Mouse (Mus musculus): Measurements from ENCODE around the gene Zzz3.

DNA sequence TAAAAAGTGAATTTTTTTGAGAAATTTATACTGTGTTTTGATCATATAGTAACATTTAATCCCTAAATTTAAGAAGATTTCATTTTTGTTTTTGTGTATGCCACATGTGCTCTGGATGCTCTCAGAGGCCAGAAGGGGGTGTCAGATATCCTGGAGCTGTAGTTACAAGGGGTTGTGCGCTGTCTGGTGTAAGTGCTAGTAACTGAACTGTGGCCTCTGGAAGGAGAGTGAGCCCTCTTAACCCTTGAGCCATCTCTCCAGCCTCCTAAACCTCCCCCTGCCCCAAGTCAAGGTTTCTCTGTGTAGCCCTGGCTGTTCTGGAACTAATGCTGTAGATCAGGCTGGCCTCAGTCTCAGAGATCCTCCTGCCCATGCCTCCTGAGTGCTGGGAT, 80.0 kb downstream of the Zzz3 start:
- TF ChIP-seq CTCF (IDR thresholded peaks at IDR 0.05; ENCODE audit: control insufficient read depth, insufficient read depth, insufficient replicate concordance, low read depth, low read length) (no peak), POLR2A (IDR thresholded peaks at IDR 0.05; ENCODE audit: control insufficient read depth, low read depth, low read length) (no peak)
